ENCODE assay signal across 16 mouse cellular contexts in the genomic region with DNA sequence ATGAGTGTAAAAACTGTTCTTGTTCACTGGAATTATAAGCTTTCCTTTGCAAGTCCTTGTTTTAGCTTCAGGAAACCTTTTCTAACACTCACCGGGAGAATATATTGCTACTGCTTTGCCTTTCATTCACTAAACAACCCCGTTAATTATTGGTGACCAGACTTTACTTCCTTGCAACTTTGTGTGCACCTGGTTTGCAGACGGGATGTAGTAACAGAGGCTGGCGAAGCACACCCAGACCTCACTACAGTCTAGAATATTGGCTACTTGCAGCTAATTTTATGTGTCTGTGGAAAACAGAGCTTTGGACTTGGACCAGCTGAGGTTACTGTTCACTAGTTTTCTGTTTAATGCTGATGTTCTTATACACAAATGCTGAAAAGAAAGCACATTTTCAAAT.
"Had no signal": no experiment of that assay in that cellular context is flagged by ENCODE, and none has a peak within 500 bp of the region (broad histone marks: within the 10 kb centered on the region; RNA-seq: fewer than 3 reads in every experiment).

No protein-coding gene starts in this region.

- H3K27me3 ChIP-seq: lung, embryonic 15.5 days; megakaryocyte, embryonic 14.5 days; midbrain, embryonic 13.5 days; midbrain, embryonic 15.5 days; neural tube, embryonic 12.5 days; stomach, embryonic 15.5 days had no signal

- DNase-seq: lung, postnatal 14 days; lung, postnatal 36 days; right cerebral cortex, postnatal 14 days; thymus, adult 2 months; thymus, postnatal 25 days; thymus, postnatal 4 days had no signal

- H3K9ac ChIP-seq: lung, embryonic 15.5 days; midbrain, embryonic 13.5 days; midbrain, embryonic 15.5 days; neural tube, embryonic 12.5 days; stomach, embryonic 15.5 days had no signal

- H3K4me1 ChIP-seq: lung, embryonic 15.5 days; megakaryocyte, embryonic 14.5 days; midbrain, embryonic 13.5 days; midbrain, embryonic 15.5 days; neural tube, embryonic 12.5 days; stomach, embryonic 15.5 days had no signal

- H3K4me3 ChIP-seq: lung, embryonic 15.5 days; megakaryocyte, embryonic 14.5 days; midbrain, embryonic 13.5 days; midbrain, embryonic 15.5 days; neural tube, embryonic 12.5 days; stomach, embryonic 15.5 days had no signal

- ATAC-seq: lung, postnatal 0 days; midbrain, embryonic 13.5 days; midbrain, embryonic 15.5 days had no signal

- H3K36me3 ChIP-seq: lung, embryonic 15.5 days; midbrain, embryonic 13.5 days; midbrain, embryonic 15.5 days; neural tube, embryonic 12.5 days; stomach, embryonic 15.5 days had no signal

- H3K9me3 ChIP-seq: lung, embryonic 15.5 days; midbrain, embryonic 13.5 days; midbrain, embryonic 15.5 days; neural tube, embryonic 12.5 days; stomach, embryonic 15.5 days had no signal

- H3K27ac ChIP-seq: lung, embryonic 15.5 days; macrophage; midbrain, embryonic 13.5 days; midbrain, embryonic 15.5 days; neural tube, embryonic 12.5 days; stomach, embryonic 15.5 days; stomach, postnatal 0 days had no signal

- H3K4me2 ChIP-seq: lung, embryonic 15.5 days; midbrain, embryonic 11.5 days; midbrain, embryonic 13.5 days; midbrain, embryonic 15.5 days; neural tube, embryonic 12.5 days; stomach, embryonic 15.5 days had no signal
